Mouse (Mus musculus) intestine, embryonic 14.5 days (tissue): ENCODE results near the gene Rad51. TPM values are rescaled to one million over a fixed set of nuclear protein-coding genes. Genes with fewer than 3 reads are reported as not detected.

Experiments used
- ATAC-seq: fragments of 200-750 bp; cut with Nextera tagmentation; replicated peaks from 2 replicates; pipeline ENCODE4 v1.8.0; 2017; ENCODE audit warnings: low read depth, moderate number of reproducible peaks, moderate TSS enrichment, moderate library complexity; ENCODE audit not compliant: low FRiP score, low TSS enrichment
- DNase-seq: peaks from one replicate; pipeline ENCODE4 v3.0.0-alpha.2; 2018; ENCODE audit warnings: low spot score
- H3K27ac ChIP-seq: fragments of 300-500 bp; sonication (generic); 2 replicates; pipeline ENCODE4 v1.5.1; 2014; ENCODE audit warnings: low read depth, mild to moderate bottlenecking, control low read depth
- H3K27me3 ChIP-seq: fragments of 300-500 bp; sonication (generic); replicated peaks from 2 replicates; pipeline ENCODE4 v1.6.1; 2014; ENCODE audit warnings: low read length, control low read depth; ENCODE audit not compliant: control insufficient read depth, insufficient read depth
- H3K36me3 ChIP-seq: fragments of 300-500 bp; sonication (generic); 2 replicates; pipeline ENCODE4 v1.6.1; 2014; ENCODE audit warnings: low read length, control low read depth; ENCODE audit not compliant: control insufficient read depth, insufficient read depth
- H3K4me1 ChIP-seq: fragments of 300-500 bp; sonication (generic); replicated peaks from 2 replicates; pipeline ENCODE4 v1.6.1; 2014; ENCODE audit warnings: low read length, control low read depth, mixed read lengths; ENCODE audit not compliant: control insufficient read depth, insufficient read depth
- H3K4me2 ChIP-seq: fragments of 300-500 bp; sonication (generic); 2 replicates; pipeline ENCODE4 v1.6.1; 2014; ENCODE audit warnings: low read length
- H3K4me3 ChIP-seq: fragments of 300-500 bp; sonication (generic); 2 replicates; pipeline ENCODE4 v1.5.1; 2014; ENCODE audit warnings: low read depth, low read length, control low read depth, mixed read lengths
- H3K9ac ChIP-seq: fragments of 300-500 bp; sonication (generic); 2 replicates; pipeline ENCODE4 v1.6.1; 2014; ENCODE audit warnings: mild to moderate bottlenecking, low read length
- H3K9me3 ChIP-seq: fragments of 300-500 bp; sonication (generic); 2 replicates; pipeline ENCODE4 v1.6.1; 2016; ENCODE audit warnings: low read length, control low read depth; ENCODE audit not compliant: control insufficient read depth
- WGBS: fragments of 180-500 bp; shearing (Covaris S2); extraction: QIAGEN DNeasy Blood & Tissue Kit; methylation state at CpG from one replicate; pipeline ENCODE4 v1.1.7; 2014; 5-methylcytosine and 5-hydroxymethylcytosine counted together
- polyA plus RNA-seq: library from polyadenylated mRNA; unstranded; fragments of >200 nt; fragmentation: Nextera tagmentation; extraction: Ambion mirVana; gene quantifications from 2 replicates; pipeline ENCODE4 v1.2.1, GENCODE M21; 2014

Rad51 gene
- polyA plus RNA-seq: 50.2 and 58.2 TPM in 2 replicates

GRCm38 (mm10) chr2:119112438-119113112, at the start of gene Rad51:
Rad51 (plus strand) TSS chr2:119112793.
- DNase-seq (peak; percentile 96), ATAC-seq (peak; percentile 94)
- peaks cover 12% of the 10 kb centered on the region; the same call in 1 of the 2 replicates for H3K36me3 ChIP-seq
- no peaks in the 10 kb centered on the region for H3K27me3 ChIP-seq
- H3K4me2 ChIP-seq: peak within 1 kb of the TSS; percentile 91
- peak within 1 kb of the TSS; percentile 81 for H3K4me3 ChIP-seq
- no peaks in the 10 kb centered on the region for H3K9me3 ChIP-seq
- H3K27ac ChIP-seq: peak within 1 kb of the TSS; percentile 94
- peaks cover 6% of the 10 kb centered on the region for H3K4me1 ChIP-seq
- WGBS: under 1% methylated on average over 51 of the region's 51 CpGs
- peak within 1 kb of the TSS; percentile 81 for H3K9ac ChIP-seq

GRCm38 (mm10) chr2:119072397-119072796, 40.2 kb upstream of the Rad51 start:
- no peak overlapping the region for H3K9ac ChIP-seq
- no peaks in the 10 kb centered on the region for H3K4me1 ChIP-seq
- H3K4me3 ChIP-seq: no peak overlapping the region
- DNase-seq: no peak
- peaks cover 61% of the 10 kb centered on the region for H3K36me3 ChIP-seq
- 93% methylated on average over 4 of the region's 4 CpGs for WGBS
- no peak overlapping the region for H3K4me2 ChIP-seq
- H3K27me3 ChIP-seq: no peaks in the 10 kb centered on the region
- no peaks in the 10 kb centered on the region for H3K9me3 ChIP-seq
- no peak for ATAC-seq
- no peak overlapping the region for H3K27ac ChIP-seq

GRCm38 (mm10) chr2:119086156-119086555, 26.4 kb upstream of the Rad51 start:
- no peak for ATAC-seq
- Histone ChIP-seq H3K9me3 (no peaks in the 10 kb centered on the region), H3K27ac (no peak overlapping the region), H3K4me2 (no peak overlapping the region), H3K9ac (no peak overlapping the region), H3K4me1 (no peaks in the 10 kb centered on the region), H3K4me3 (no peak overlapping the region), H3K36me3 (peaks cover 59% of the 10 kb centered on the region), H3K27me3 (no peaks in the 10 kb centered on the region)
- no peak for DNase-seq
- 95% methylated on average over 2 of the region's 2 CpGs for WGBS

GRCm38 (mm10) chr2:119101552-119101951, 11.0 kb upstream of the Rad51 start:
- Histone ChIP-seq H3K9me3 (no peaks in the 10 kb centered on the region), H3K27me3 (no peaks in the 10 kb centered on the region), H3K9ac (no peak overlapping the region), H3K36me3 (peaks cover 55% of the 10 kb centered on the region), H3K4me2 (no peak overlapping the region), H3K27ac (no peak overlapping the region), H3K4me3 (no peak overlapping the region), H3K4me1 (no peaks in the 10 kb centered on the region)
- ATAC-seq (no peak), DNase-seq (no peak)

GRCm38 (mm10) chr2:119106583-119106982, 6.0 kb upstream of the Rad51 start:
- H3K4me1 ChIP-seq: no peaks in the 10 kb centered on the region
- no peaks in the 10 kb centered on the region for H3K27me3 ChIP-seq
- ATAC-seq: no peak
- H3K9ac ChIP-seq: no peak overlapping the region
- H3K4me3 ChIP-seq: no peak overlapping the region
- no peaks in the 10 kb centered on the region for H3K9me3 ChIP-seq
- DNase-seq: no peak
- peaks cover 33% of the 10 kb centered on the region for H3K36me3 ChIP-seq
- 80% methylated on average over 5 of the region's 5 CpGs for WGBS
- H3K27ac ChIP-seq: no peak overlapping the region
- H3K4me2 ChIP-seq: no peak overlapping the region

- 49% methylated on average over 4 of the region's 4 CpGs for WGBS
- no peak overlapping the region for H3K4me3 ChIP-seq
- H3K36me3 ChIP-seq: peaks cover 14% of the 10 kb centered on the region
- DNase-seq (peak; percentile 67), ATAC-seq (no peak)
- H3K27ac ChIP-seq: no peak overlapping the region
- no peaks in the 10 kb centered on the region for H3K27me3 ChIP-seq
- no peaks in the 10 kb centered on the region for H3K9me3 ChIP-seq
- H3K4me1 ChIP-seq: peaks cover 5% of the 10 kb centered on the region
- H3K4me2 ChIP-seq: no peak overlapping the region
- H3K9ac ChIP-seq: no peak overlapping the region
These were observed 4.0 kb upstream of the Rad51 start for GRCm38 (mm10) chr2:119108554-119108953.

GRCm38 (mm10) chr2:119111060-119111459, 1.5 kb upstream of the Rad51 start:
- Histone ChIP-seq H3K27ac (no peak overlapping the region), H3K4me2 (no peak overlapping the region), H3K36me3 (0 out of 2 replicates have a peak, but pooled peaks cover 6% of the 10 kb centered on the region), H3K9ac (no peak overlapping the region), H3K4me3 (no peak overlapping the region), H3K9me3 (no peaks in the 10 kb centered on the region), H3K27me3 (no peaks in the 10 kb centered on the region), H3K4me1 (peaks cover 6% of the 10 kb centered on the region)
- WGBS: 87% methylated on average over 3 of the region's 3 CpGs
- ATAC-seq (no peak), DNase-seq (no peak)

- Histone ChIP-seq H3K9ac (peak overlapping the region; percentile 81), H3K4me3 (peak overlapping the region; percentile 81), H3K27ac (peak overlapping the region; percentile 94; the same call in 1 of the 2 replicates), H3K4me1 (peaks cover 6% of the 10 kb centered on the region), H3K27me3 (no peaks in the 10 kb centered on the region), H3K36me3 (peaks cover 19% of the 10 kb centered on the region; the same call in 1 of the 2 replicates), H3K9me3 (no peaks in the 10 kb centered on the region), H3K4me2 (peak overlapping the region; percentile 91)
- WGBS: 9% methylated on average over 20 of the region's 20 CpGs
- ATAC-seq (no peak), DNase-seq (no peak)
These were observed 730 bp downstream of the Rad51 start for GRCm38 (mm10) chr2:119113121-119113925.
